Mouse (Mus musculus) effector memory CD4-positive, alpha-beta T cell, adult 5 months (primary cell): ENCODE data around the gene Spns1. TPM values are rescaled to one million over a fixed set of nuclear protein-coding genes. Genes with fewer than 3 reads are reported as not detected.

Experiments used
- polyA plus RNA-seq: library from polyadenylated mRNA; unstranded; fragments of 100-300 nt; shearing (Covaris generic); gene quantifications from one replicate; pipeline ENCODE4 v1.2.1, GENCODE M21; 2017

The Spns1 gene
- 33.0 TPM for polyA plus RNA-seq

DNA sequence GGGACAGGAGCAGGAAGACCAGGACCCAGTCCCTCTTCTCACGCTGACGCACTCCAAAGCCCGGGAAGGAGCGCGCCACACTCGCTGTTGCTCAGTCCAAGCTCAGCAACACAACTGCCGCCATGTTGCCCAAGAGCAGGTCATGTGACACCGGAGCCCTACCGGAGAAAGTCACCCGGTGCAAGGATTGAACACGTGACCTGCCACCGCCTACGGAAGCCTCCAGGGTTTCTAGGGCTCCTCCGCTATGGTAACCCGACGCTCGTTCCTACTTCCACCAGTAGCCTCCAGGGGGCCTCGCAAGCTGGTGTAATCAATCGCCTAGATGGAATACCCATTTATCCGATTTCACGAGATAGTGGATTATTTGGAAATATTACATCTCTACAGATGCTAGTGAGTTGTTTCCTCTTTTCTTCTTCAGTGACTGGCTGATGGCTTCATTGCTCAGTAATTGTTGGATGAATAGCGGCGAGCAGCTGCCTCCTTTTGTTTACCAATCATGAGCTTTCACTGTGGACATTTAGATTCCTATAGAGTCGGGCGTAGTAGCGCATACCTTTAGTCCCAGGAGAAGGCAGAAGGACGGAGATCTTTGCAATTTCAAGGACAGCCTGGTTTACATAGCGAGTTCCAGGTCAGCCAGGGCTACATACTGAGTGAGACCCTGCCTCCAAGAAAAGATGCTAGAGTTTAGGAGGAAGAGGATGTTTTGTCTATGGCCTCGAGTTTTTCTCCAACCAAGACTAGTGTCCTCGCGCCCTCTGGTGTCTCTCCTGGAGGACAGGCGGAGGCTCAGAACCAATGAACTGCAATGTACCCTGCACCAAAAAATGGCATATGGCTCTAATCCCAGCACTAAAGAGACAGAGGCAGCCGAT is at the start of gene Spns1:
Spns1 (minus strand) TSS at position 173 of the 881 bp plus-strand sequence.

GRCm38 (mm10) chr7:126414725-126415124 is 37.5 kb upstream of the Spns1 start, which contains the start of gene Cd19:
Cd19 (minus strand) TSS chr7:126414889.

DNA sequence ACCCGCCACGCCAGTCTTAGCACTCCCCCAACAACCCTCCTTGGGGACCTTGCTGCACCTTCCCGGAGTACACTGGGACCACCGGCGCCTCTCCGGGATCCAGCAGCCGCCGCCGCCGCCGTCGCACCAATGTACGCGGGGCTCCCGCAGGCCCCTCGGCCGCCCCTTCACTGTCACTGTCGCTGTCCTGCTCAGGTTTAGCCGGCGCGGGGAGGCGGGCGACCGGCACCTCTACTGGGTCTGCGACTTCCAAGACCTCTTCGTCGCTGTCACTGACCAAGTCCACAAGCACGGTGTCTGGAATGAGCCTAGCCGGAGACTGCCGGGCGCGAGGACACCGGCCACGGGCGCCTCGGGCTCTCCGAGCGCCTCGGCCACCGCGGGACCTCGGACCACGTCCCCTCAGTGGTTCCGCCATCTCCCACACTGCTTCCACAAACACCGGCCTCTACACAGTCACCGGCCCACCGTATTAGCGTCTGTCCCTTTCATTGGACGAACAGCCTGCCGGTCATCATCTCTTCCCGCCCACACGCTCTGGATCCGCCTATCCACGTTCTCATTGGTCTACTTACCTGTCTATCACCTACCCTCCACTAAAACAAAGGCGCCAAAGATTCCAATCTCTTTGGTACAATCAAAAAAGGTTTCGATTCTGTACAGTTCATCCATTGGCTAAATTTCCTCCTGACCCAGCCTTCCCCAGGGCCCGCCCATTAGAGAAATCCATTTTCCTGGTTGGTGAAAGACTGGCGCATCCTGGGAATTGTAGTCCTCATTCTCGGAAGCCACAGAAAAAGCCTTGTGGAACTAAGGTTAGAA is 19.3 kb upstream of the Spns1 start, which contains the start of gene Nfatc2ip:
Nfatc2ip (minus strand) TSS at position 440 of the 822 bp plus-strand sequence.

DNA sequence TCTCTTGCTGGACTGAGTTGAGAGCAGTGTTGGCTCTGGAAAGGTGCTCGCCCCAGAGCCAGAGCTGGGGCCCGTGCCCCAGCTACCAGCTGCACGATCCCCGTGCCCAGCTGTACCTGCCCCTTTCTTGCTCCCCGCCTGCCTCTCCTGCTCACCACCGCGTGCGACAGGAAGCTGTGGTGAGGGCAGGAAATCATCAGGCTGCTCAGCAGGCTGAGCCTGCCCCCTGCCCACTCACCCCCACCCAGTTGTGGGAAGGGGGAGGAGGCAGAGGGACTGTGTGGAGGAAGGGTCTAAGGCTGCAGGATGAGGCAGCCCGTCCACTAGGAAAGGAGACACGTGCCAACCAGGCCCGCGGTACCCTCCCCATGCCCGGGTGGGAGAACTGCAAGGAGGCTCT is 7.9 kb downstream of the Spns1 start, which contains the start of gene Lat:
Lat (minus strand) TSS at position 178 of the 400 bp plus-strand sequence.

Other genes with a start within 250 kb of the Spns1 start
- 135 TPM for gene Xpo6, start 176.9 kb downstream of the Spns1 start, polyA plus RNA-seq
- 19.2 TPM for gene Sbk1, start 104.8 kb downstream of the Spns1 start, polyA plus RNA-seq
- gene Lat, start 7.9 kb downstream of the Spns1 start, polyA plus RNA-seq, result 675 TPM
- gene Nfatc2ip, start 19.3 kb upstream of the Spns1 start, polyA plus RNA-seq, result 5.9 TPM
- gene Cd19, start 37.4 kb upstream of the Spns1 start, polyA plus RNA-seq, result not detected
- gene Rabep2, start 51.3 kb upstream of the Spns1 start, polyA plus RNA-seq, result 40.4 TPM
- 0.39 TPM for gene Atp2a1, start 85.7 kb upstream of the Spns1 start, polyA plus RNA-seq
- gene Sh2b1, start 98.0 kb upstream of the Spns1 start, polyA plus RNA-seq, result 58.6 TPM
- 66.5 TPM for gene Tufm, start 109.9 kb upstream of the Spns1 start, polyA plus RNA-seq
- gene Atxn2l, start 126.0 kb upstream of the Spns1 start, polyA plus RNA-seq, result 118 TPM
- 142 TPM for gene Eif3c, start 189.0 kb upstream of the Spns1 start, polyA plus RNA-seq
- 3.4 TPM for gene Apobr, start 207.5 kb upstream of the Spns1 start, polyA plus RNA-seq
- gene Cln3, start 208.4 kb upstream of the Spns1 start, polyA plus RNA-seq, result 83.6 TPM
- gene Il27, start 217.5 kb upstream of the Spns1 start, polyA plus RNA-seq, result not detected